Mouse (Mus musculus): ENCODE results near the gene Lin52. TPM values are rescaled to one million over a fixed set of nuclear protein-coding genes. Genes with fewer than 3 reads are reported as not detected.

Lin52 gene
- polyA plus RNA-seq, 1 experiment: not detected

DNA sequence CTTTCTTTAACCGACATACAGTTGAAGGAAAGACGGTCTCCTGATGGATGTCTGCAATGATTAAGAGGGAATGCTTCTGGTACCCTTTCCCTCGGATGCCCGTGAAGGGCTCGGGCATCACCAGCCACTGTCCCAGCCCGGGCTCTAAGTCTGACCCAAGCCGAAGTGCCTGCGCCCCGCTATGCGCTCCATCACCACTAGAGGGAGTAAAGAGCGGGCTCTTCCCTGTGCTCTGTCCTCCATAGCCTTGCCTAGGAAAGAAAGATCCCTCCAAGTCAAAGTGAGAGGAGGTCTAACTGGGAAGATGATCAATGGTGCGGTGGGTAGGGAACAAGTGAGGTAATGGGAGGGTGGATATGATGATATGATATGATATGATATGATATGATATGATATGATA, 94.8 kb downstream of the Lin52 start:
- TF ChIP-seq CTCF (IDR thresholded peaks at IDR 0.05; ENCODE audit: insufficient read depth, low read depth, low read length) (peak; percentile 89), POLR2A (IDR thresholded peaks at IDR 0.05; ENCODE audit: insufficient read depth, low read depth, low read length) (no peak)
- 3% methylated on average over 12 of the region's 12 CpGs for WGBS
- H3K4me1 ChIP-seq (ENCODE audit: control insufficient read depth, insufficient read depth, low read length): no peaks in the 10 kb centered on the region
- no peak overlapping the region for H3K4me3 ChIP-seq (ENCODE audit: insufficient read depth, low read depth, low read length)
- no peak overlapping the region for H3K27ac ChIP-seq (ENCODE audit: insufficient read depth, low read depth, low read length)

DNA sequence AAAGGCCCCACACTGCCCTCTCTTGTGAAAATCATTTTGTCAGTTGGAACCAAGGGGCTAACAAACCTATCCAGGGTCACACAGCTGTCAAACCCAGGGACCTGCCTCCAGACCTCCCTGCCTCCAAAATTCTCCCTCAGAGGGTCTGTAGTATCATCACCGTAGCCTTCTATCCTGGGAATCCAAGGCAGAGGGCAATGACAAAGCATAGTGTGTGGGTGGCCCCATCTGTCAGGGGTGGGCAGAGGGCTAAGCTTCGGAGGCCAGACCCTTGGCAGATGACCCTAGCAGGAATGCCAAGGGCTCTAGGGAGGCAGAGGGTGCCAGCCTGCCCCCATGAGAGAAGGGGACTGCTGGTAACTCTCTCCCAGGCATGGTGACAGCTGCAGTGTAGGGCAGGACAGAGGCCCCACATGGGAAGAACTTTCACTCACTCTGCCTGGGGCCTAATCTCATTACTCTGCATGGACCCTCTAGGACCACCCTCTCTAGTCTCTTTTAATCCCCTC, 95.4 kb downstream of the Lin52 start:
- 53% methylated on average over 2 of the region's 2 CpGs for WGBS
- TF ChIP-seq POLR2A (IDR thresholded peaks at IDR 0.05; ENCODE audit: insufficient read depth, low read depth, low read length) (no peak), CTCF (IDR thresholded peaks at IDR 0.05; ENCODE audit: insufficient read depth, low read depth, low read length) (no peak)
- Histone ChIP-seq H3K4me1 (ENCODE audit: control insufficient read depth, insufficient read depth, low read length) (no peaks in the 10 kb centered on the region), H3K4me3 (ENCODE audit: insufficient read depth, low read depth, low read length) (no peak overlapping the region), H3K27ac (ENCODE audit: insufficient read depth, low read depth, low read length) (no peak overlapping the region)

DNA sequence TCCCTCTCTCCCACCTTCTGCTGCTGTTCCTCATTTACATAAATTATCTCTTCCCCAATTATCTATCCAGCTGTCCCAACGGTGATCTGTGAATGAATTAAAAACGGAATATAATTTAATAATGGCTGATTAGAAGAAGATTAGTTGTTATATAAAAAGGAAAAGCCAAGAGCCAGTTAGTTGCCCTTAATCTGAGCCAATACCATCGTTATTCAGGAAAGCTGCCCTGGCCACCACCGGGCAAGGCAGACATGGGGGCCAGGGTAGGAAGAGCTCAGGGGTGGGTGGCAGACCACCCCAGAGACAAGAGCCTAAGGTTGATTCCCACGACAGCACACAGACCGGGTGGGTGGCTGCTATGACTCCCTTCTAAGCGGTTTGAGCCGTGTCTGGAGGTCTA, 97.0 kb downstream of the Lin52 start:
- no peak for TF ChIP-seq POLR2A (IDR thresholded peaks at IDR 0.05; ENCODE audit: insufficient read depth, low read depth, low read length)
- TF ChIP-seq CTCF (IDR thresholded peaks at IDR 0.05; ENCODE audit: insufficient read depth, low read depth, low read length): no peak
- H3K4me1 ChIP-seq (ENCODE audit: control insufficient read depth, insufficient read depth, low read length): no peaks in the 10 kb centered on the region
- H3K27ac ChIP-seq (ENCODE audit: insufficient read depth, low read depth, low read length): no peak overlapping the region
- 31% methylated on average over 8 of the region's 8 CpGs for WGBS
- H3K4me3 ChIP-seq (ENCODE audit: insufficient read depth, low read depth, low read length): no peak overlapping the region

GRCm38 (mm10) chr12:84555218-84555617, 104.0 kb downstream of the Lin52 start:
- H3K4me3 ChIP-seq (ENCODE audit: insufficient read depth, low read depth, low read length): no peak overlapping the region
- 74% methylated on average over 8 of the region's 8 CpGs for WGBS
- no peaks in the 10 kb centered on the region for H3K4me1 ChIP-seq (ENCODE audit: control insufficient read depth, insufficient read depth, low read length)
- no peak overlapping the region for H3K27ac ChIP-seq (ENCODE audit: insufficient read depth, low read depth, low read length)
- TF ChIP-seq POLR2A (IDR thresholded peaks at IDR 0.05; ENCODE audit: insufficient read depth, low read depth, low read length) (no peak), CTCF (IDR thresholded peaks at IDR 0.05; ENCODE audit: insufficient read depth, low read depth, low read length) (no peak)

DNA sequence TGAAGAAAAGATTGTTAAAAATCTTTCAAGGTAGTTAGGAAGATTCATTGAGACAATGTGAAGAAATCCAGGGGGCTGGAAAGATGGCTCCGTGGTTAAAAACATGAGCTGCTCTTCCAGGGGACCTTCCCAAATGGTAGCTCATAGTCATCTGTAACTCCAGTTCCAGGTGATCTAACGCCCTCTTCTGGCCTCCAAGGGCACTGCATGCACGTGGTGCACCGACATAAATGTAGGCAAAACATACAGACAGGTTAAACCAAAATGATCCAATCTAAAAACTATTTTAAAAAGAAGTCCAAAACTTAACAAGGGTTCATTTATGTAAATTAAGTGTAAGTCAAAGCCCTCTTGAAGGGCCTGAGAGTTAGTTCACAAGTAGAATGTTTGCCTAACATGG, 111.3 kb downstream of the Lin52 start:
- no peak overlapping the region for H3K27ac ChIP-seq (ENCODE audit: insufficient read depth, low read depth, low read length)
- TF ChIP-seq CTCF (IDR thresholded peaks at IDR 0.05; ENCODE audit: insufficient read depth, low read depth, low read length) (no peak), POLR2A (IDR thresholded peaks at IDR 0.05; ENCODE audit: insufficient read depth, low read depth, low read length) (no peak)
- 55% methylated on average over 4 of the region's 4 CpGs for WGBS
- H3K4me3 ChIP-seq (ENCODE audit: insufficient read depth, low read depth, low read length): no peak overlapping the region
- no peaks in the 10 kb centered on the region for H3K4me1 ChIP-seq (ENCODE audit: control insufficient read depth, insufficient read depth, low read length)

DNA sequence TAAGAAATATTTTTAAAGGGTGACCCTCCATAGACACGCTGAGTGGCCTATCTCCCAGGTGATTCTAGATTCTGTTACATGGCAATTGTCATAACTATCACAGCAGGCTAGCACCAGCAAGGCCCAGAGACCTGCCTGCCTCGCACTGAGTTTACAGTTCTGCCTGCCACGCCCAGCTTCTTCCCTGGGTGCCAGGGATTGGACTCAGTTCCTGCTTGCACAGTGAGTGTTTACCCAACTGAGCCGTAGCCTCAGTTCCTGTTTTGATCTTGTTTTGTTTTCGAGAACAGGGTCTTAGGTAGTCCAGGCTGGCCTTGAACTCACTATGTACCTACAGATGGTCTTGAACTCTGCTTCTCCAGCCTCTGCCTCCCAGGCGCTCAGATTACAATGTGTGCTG, 116.4 kb downstream of the Lin52 start:
- TF ChIP-seq POLR2A (IDR thresholded peaks at IDR 0.05; ENCODE audit: insufficient read depth, low read depth, low read length) (no peak), CTCF (IDR thresholded peaks at IDR 0.05; ENCODE audit: insufficient read depth, low read depth, low read length) (no peak)
- H3K27ac ChIP-seq (ENCODE audit: insufficient read depth, low read depth, low read length): no peak overlapping the region
- 96% methylated on average over 6 of the region's 6 CpGs for WGBS
- peaks cover 18% of the 10 kb centered on the region for H3K4me1 ChIP-seq (ENCODE audit: control insufficient read depth, insufficient read depth, low read length)
- no peak overlapping the region for H3K4me3 ChIP-seq (ENCODE audit: insufficient read depth, low read depth, low read length)

DNA sequence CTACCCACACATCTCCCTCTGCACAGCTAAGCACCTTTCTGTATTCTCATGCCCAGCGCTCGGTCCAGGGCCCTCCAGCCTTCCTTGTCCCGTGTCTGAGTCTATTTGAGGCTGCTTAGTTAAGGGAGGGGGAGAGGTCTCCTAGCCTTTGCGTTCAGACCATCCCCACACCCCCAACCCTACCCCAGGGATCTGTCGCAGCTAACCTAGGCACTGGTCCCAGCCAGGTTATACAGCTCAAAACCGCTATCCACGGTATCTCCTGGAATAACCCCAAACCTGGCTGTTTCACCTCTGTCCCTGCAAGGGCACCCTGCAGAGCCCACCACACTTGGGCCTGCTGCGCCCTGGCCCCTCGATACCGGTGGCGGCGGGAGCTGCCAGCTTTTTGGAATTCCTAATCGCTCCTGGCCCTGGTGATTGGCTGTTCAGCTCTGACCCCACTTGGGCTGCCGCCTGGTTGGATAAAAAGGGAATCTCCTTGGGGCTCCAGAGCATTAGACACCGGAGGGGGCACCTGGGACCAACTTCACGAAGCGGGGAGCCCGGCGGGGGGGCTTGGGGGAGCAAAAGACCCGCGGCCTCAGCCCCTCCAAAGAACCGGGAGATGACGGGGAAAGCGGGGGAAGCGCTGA, 118.2 kb downstream of the Lin52 start, which contains the start of gene Vsx2:
Gene Vsx2, plus strand, starts transcription at position 427 of the 635 bp plus-strand sequence.
- Histone ChIP-seq H3K4me1 (ENCODE audit: control insufficient read depth, insufficient read depth, low read length) (peaks cover 18% of the 10 kb centered on the region), H3K27ac (ENCODE audit: insufficient read depth, low read depth, low read length) (no peak within 1 kb of the TSS), H3K4me3 (ENCODE audit: insufficient read depth, low read depth, low read length) (no peak within 1 kb of the TSS)
- no peak for TF ChIP-seq POLR2A (IDR thresholded peaks at IDR 0.05; ENCODE audit: insufficient read depth, low read depth, low read length)
- no peak for TF ChIP-seq CTCF (IDR thresholded peaks at IDR 0.05; ENCODE audit: insufficient read depth, low read depth, low read length)
- WGBS: 16% methylated on average over 25 of the region's 25 CpGs

DNA sequence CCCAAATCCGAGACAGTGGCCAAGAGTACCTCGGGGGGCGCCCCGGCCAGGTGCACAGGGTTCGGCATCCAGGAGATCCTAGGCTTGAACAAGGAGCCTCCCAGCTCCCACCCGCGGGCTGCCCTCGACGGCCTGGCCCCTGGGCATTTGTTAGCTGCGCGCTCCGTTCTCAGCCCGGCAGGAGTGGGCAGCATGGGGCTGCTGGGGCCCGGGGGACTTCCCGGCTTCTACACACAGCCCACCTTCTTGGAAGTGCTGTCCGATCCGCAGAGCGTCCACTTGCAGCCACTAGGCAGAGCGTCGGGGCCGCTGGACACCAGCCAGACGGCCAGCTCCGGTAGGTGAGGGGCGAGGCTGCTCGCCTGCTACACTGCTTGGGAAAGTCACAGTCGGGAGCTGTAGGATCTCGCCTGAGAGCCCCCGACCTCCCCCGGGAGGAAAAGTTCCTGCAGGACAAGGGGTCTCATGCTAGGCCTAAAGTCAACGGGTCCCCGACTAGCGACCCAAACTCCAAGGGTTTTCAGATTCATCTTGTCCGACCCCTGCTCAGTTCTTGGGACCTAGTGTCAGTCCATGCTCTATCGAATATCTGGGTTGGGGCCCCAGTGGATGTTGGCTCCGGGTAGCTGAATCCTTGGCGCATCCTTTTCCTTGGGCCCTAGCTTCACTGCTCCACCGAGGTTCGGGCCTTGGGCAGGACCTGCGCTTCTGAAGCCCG, 118.9 kb downstream of the Lin52 start:
- no peak overlapping the region for H3K27ac ChIP-seq (ENCODE audit: insufficient read depth, low read depth, low read length)
- H3K4me1 ChIP-seq (ENCODE audit: control insufficient read depth, insufficient read depth, low read length): peaks cover 18% of the 10 kb centered on the region
- no peak overlapping the region for H3K4me3 ChIP-seq (ENCODE audit: insufficient read depth, low read depth, low read length)
- WGBS: 4% methylated on average over 40 of the region's 40 CpGs
- TF ChIP-seq POLR2A (IDR thresholded peaks at IDR 0.05; ENCODE audit: insufficient read depth, low read depth, low read length): no peak
- no peak for TF ChIP-seq CTCF (IDR thresholded peaks at IDR 0.05; ENCODE audit: insufficient read depth, low read depth, low read length)

DNA sequence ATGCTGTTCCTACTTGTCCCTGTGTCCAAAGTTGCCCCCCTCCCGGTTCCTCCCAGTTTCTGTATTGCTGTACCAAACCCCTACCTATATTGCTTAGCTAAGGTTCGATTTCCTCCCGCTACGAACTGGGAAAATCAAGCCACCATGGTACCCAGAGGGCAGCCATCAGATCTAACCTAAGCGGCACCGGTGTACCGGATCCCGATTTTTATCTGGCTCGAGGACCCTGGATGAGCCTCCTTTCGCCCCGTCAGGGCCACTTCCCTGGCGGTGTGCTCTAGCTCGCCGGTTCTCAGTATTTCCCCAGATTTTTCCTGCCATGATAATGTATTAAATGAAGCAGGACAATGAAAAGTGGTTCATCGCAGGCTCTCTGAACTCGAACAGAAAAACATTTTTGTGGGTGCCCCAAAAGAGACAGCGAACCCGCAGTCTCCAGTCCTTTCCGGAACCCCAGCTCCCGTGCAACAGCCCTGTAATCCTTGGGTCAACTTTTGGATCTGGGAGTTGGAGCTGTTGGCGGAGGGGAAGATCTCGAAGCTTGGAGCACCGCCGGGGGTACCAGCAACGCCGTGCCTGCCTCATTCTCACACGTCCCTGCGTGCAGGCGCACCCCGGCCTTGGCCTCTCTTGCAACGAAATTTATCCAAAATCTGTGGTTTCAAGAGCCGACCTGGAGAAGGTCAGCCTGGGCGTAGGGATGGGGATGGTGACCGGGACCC, 119.6 kb downstream of the Lin52 start:
- no peak for TF ChIP-seq POLR2A (IDR thresholded peaks at IDR 0.05; ENCODE audit: insufficient read depth, low read depth, low read length)
- TF ChIP-seq CTCF (IDR thresholded peaks at IDR 0.05; ENCODE audit: insufficient read depth, low read depth, low read length): no peak
- H3K27ac ChIP-seq (ENCODE audit: insufficient read depth, low read depth, low read length): no peak overlapping the region
- 10% methylated on average over 34 of the region's 34 CpGs for WGBS

More for the DNA sequence above, 119.6 kb downstream of the Lin52 start:
- H3K4me3 ChIP-seq (ENCODE audit: insufficient read depth, low read depth, low read length): no peak overlapping the region
- H3K4me1 ChIP-seq (ENCODE audit: control insufficient read depth, insufficient read depth, low read length): peaks cover 18% of the 10 kb centered on the region
